Mouse (Mus musculus) Patski (cell line): ENCODE measurements at regions not wholly inside any gene's neighbourhood (a gene's known extent, or its start where the extent isn't known, plus 50 kb on each side); places are given as distances from the start of the nearest gene placed in this dataset.

ENCODE experiments used
- ATAC-seq: fragments of 100-300 bp; one replicate; pipeline ENCODE4 v1.8.0; 2021
- CTCF ChIA-PET: fragments of 350-600 bp; sonication (Branson Sonifier 250); formaldehyde crosslinking; loops from one replicate; lab custom pipeline; 2022; ENCODE audit warnings: inconsistent platforms; lab: Charles Lee
- POLR2A ChIA-PET: fragments of 350-600 bp; sonication (Branson Sonifier 250); formaldehyde crosslinking; loops from one replicate; lab custom pipeline; 2022; ENCODE audit warnings: antibody characterized with exemption, inconsistent platforms; lab: Charles Lee
- DNase-seq: peaks from one replicate; pipeline ENCODE4 v3.0.0-alpha.2; 2011; ENCODE audit warnings: low read depth, low spot score
- H3K27me3 ChIP-seq: fragments of 371-371 bp; one replicate; pipeline ENCODE4 v1.5.1; 2021
- CTCF ChIP-seq: fragments of 100-300 bp; IDR thresholded peaks from one replicate; pipeline ENCODE4 v1.5.1; 2021
- in situ Hi-C: fragments of 300-500 bp; cut with MboI; formaldehyde crosslinking; loops from 3 replicates; pipeline ENCODE4 v1.11.1; 2018; ENCODE audit warnings: low pct_unique_long_range_greater_than_20kb, mixed read lengths

- no peak for TF ChIP-seq CTCF
- no peak for DNase-seq
- CTCF ChIA-PET: no interaction called here
- peaks cover 10% of the 10 kb centered on the region for H3K27me3 ChIP-seq
- in situ Hi-C loops: no loop called here
- no peak for ATAC-seq
- POLR2A ChIA-PET: no interaction called here
Measured at GRCm38 (mm10) chr4:40354456-40354855, 75.2 kb upstream of the Ndufb6 start.

GRCm38 (mm10) chr4:40351648-40352047 is 72.4 kb upstream of the Ndufb6 start:
- ChIA-PET POLR2A (no interaction called here), CTCF (no interaction called here)
- DNase-seq (no peak), ATAC-seq (no peak)
- no peak for TF ChIP-seq CTCF
- peaks cover 10% of the 10 kb centered on the region for H3K27me3 ChIP-seq
- in situ Hi-C loops: no loop called here

GRCm38 (mm10) chr4:40351090-40351489 is 71.9 kb upstream of the Ndufb6 start:
- TF ChIP-seq CTCF: no peak
- no peak for DNase-seq
- POLR2A ChIA-PET: no interaction called here
- CTCF ChIA-PET: no interaction called here
- ATAC-seq: no peak
- in situ Hi-C loops: no loop called here
- peaks cover 10% of the 10 kb centered on the region for H3K27me3 ChIP-seq

GRCm38 (mm10) chr4:40345847-40346246 is 66.6 kb upstream of the Ndufb6 start:
- ATAC-seq (no peak), DNase-seq (no peak)
- peaks cover 10% of the 10 kb centered on the region for H3K27me3 ChIP-seq
- ChIA-PET POLR2A (no interaction called here), CTCF (no interaction called here)
- TF ChIP-seq CTCF: no peak
- in situ Hi-C loops: no loop called here

- in situ Hi-C loops: no loop called here
- no peak for DNase-seq
- no peak for TF ChIP-seq CTCF
- ChIA-PET POLR2A (no interaction called here), CTCF (no interaction called here)
- peaks cover 6% of the 10 kb centered on the region for H3K27me3 ChIP-seq
- ATAC-seq: no peak
Measured at GRCm38 (mm10) chr4:40342181-40342580, 63.0 kb upstream of the Ndufb6 start.

GRCm38 (mm10) chr4:40334841-40335240 is 55.6 kb upstream of the Ndufb6 start:
- in situ Hi-C loops: no loop called here
- POLR2A ChIA-PET: no interaction called here

GRCm38 (mm10) chr4:40329737-40330136 is 50.5 kb upstream of the Ndufb6 start:
- DNase-seq (no peak), ATAC-seq (no peak)
- in situ Hi-C loops: no loop called here
- ChIA-PET CTCF (interaction anchor here (1.4 kb wide), 1 partner anchor 28 kb away, joined by 3 read pairs; no protein-coding TSS in a partner anchor), POLR2A (no interaction called here)
- peaks cover 14% of the 10 kb centered on the region for H3K27me3 ChIP-seq
- no peak for TF ChIP-seq CTCF

More at GRCm38 (mm10) chr4:40334841-40335240, 55.6 kb upstream of the Ndufb6 start:
- DNase-seq: no peak
- CTCF ChIA-PET: interaction anchor here (1.2 kb wide), 1 partner anchor 200 kb away, joined by 3 read pairs; no protein-coding TSS in a partner anchor
- H3K27me3 ChIP-seq: peaks cover 14% of the 10 kb centered on the region
- no peak for TF ChIP-seq CTCF
- ATAC-seq: no peak
